Mouse (Mus musculus): Measurements from ENCODE around the gene Ankrd11.

DNA sequence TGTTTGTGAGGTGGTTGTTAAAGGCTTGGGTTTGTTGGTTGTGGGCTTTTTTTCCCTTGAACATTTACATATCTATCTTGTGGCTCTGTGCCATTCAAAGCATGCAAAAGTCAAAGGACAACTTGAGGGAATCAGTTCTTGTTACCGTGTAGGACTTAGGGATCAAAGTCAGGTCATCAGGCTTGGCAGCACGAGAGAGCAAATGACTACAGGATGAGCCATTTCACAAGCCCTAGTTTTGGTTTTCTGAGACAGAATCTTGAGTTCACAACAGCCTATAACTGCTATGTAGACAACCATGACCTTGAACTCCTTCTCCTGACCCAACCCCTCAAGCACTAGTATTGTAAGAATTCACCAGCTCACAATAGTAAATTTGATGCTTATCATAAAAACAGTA is 3.7 kb downstream of the Ankrd11 start:
- TF ChIP-seq CTCF (IDR thresholded peaks at IDR 0.05; ENCODE audit: control insufficient read depth, insufficient read depth, insufficient read length) (no peak), MYOG (IDR thresholded peaks at IDR 0.05; ENCODE audit: control insufficient read depth, extremely low read depth, insufficient read length) (no peak), CEBPB (IDR thresholded peaks at IDR 0.05; ENCODE audit: low read depth) (no peak)

All from C2C12 (cell line).